Mouse (Mus musculus) ZHBTc4 (cell line): ENCODE data around the gene Nrxn3.
A peak's percentile ranks its signal among the peaks of the same experiment; 100 is the strongest.

Experiments used
- DNase-seq: peaks from one replicate; pipeline ENCODE4 v3.0.0-alpha.2; 2011; ENCODE audit warnings: low read depth, low spot score

Gene Nrxn3

DNA sequence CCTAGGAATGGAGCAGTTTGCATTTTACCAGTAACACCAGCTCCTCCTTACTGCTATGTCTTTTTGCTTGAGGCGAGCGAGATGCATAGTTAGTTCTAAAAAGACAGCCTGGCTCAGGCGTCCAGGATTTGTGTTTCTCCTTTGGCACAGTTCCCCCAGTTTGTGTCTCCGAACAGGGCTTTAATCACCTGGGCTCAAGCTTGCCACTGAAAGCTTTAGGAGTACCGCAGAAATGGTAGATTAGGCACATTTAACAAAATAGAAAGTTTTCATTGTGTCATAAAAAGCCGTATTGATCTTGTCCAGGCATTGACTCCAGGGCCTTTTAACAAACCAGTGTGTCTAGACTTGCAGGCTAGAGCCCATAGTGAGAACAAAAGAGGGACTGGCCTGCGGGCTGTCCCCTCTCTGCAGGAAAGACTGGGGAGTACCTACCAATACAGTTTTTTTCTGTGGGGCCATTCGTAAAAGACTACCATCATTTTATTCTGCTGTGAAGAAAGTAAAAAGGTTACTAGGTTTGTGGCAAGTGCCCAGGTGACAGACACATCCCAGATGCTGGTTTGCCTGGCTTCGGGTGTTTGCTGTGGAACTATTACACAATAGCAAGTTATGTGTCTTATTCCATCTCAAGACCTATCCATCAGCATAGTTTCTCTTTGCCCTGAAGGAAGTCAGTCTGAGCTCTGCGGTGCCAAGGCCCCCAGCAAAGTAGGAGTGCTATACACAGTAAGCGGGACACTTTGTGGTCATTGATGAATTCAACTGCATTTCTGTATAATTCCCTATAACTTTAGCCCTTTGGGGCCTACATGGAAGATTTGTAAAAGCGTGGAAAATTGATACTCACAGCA, 451.9 kb downstream of the Nrxn3 start:
- no peak for DNase-seq

DNA sequence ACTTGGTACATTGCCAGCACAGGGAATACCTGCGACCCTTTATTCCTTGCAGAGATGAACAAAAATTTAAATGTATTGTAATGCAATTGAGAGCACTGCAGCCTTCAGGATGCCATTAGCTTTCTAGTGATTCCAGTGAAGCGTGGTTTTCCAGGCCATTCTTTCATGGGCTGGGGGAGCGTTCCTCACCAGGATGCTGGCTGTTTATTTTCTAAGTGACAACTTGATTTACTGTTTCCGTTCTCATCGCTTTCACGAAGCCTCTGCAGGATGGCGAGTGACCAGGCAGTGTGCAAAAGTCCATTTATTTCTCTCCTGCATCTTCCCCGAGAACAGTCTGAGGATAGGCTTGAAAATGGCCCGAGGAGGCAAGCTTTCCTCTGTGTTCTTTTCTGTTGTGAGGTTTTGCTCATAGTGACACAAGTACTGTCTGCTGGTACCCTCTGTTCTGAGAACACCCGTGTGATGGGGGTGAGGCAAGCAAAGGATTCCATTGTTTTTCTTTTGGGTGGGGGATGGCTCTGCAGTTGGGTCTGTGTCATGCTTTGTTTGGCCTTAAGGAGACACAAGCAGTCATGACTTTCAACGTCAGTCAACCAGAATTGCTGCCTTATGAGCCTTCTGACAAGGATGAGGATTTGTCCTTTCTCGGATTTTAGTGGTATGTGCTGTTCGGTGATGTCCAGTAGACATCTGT, 457.4 kb downstream of the Nrxn3 start:
- no peak for DNase-seq

DNA sequence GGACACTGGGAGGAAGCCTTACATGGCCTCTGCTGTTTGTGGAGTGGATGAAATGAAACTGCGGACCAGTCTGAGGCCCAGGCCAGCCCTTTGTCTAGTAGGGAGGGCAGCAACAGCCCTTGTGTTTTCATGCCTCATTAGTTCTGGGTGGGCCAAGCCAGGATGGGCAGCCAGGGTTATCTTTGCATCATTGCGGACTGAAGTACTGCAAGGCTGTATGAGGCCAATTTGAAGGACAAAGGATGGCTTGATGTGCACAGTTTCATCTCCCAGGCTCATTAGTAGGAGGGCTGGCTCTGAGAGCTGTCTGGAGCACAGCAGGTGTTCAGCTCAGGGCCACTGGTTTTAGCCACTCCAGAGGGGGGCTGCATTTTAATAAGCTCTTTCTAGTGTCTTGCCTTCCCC, 458.5 kb downstream of the Nrxn3 start:
- peak; percentile 71 for DNase-seq

DNA sequence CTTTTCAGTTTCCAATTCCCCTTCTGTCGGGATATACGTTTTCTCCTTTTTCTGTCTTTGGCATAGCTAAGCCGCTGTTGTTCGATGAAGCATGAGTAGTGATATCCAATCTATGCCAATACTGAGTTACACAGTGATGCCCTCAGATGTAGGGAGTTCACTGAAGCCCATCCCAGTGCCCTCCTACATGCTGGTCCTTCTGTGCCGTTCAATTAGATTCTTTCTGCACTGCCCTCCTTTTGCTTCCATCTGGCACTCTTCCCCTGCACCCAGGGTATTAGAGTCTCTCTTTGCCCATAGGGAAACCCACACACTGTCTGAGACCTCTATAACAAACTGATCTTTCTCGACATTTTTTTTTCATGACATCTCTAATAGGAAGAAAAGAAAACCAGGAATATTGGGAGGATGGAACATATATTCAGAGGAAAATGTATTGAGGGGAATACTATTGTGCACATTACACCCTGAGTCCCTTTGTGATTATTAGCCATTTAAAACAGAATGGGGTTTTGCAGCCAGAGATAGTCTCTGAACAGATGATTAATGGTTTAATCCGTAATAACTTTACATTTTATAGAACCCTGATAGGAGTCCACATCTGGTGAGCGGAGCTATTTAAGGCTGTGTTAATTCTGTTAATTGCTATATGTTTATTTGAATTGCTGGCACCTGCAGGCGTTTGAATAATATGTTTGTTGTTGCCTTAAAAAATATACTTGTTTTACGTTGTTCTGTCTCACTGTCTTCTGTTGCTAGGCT, 476.3 kb downstream of the Nrxn3 start:
- no peak for DNase-seq

DNA sequence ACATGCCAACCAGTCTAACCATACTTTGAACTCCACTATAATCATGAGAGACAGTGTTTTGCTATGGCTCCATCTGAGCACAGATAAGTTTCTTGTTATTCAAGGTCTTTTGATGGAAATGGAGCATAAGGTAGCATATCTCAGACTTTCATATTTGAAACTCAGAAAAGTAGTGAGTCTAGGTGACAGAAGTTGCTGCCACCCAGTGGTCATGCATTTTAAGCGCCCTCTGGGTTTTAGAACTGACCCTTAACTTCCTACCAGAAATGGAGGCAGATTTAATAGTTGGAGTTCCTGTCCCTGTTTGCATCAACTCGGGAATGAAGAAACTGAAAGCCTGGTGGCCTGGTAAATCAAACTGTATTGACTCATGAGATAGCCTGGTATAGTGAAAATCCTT, 488.9 kb downstream of the Nrxn3 start:
- no peak for DNase-seq

DNA sequence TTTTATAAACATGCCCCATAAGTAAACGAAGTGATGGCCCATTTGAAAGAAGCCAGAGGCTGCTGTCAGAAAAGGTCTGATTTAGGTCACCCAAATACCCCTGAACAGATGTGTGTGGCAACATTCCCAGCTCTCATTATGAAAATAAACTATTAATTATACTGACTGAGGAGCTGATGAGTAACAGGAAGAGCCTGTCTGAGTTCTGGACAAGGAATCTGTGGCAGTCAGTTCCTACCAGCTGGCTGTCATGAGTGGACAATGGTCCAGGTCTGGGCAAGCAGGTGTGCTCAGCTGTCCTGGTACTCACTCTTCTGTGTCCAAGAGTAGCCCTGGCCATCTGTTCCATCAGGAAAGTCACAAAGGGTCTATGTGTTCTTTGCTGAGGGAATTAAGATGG, 517.1 kb downstream of the Nrxn3 start:
- DNase-seq: no peak

DNA sequence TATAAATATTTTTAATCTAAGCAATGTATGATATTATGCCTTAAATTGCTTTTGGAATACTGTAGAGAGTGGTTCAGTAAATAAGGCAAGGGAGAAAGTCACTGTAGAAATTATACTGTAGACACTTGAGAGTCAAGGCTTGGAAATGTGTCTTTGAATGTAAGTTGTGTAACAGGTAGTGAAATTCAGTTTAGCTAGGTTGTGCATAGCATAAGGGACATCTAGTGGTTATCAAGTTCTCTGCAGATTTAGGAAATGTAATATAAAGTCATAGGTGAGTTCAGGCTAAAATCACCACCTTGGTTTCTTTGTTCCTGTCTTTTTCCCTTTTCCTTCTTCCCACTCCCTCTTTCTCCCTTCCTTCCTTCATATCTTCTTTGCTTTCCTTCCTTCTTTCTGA, 518.9 kb downstream of the Nrxn3 start:
- DNase-seq: no peak

DNA sequence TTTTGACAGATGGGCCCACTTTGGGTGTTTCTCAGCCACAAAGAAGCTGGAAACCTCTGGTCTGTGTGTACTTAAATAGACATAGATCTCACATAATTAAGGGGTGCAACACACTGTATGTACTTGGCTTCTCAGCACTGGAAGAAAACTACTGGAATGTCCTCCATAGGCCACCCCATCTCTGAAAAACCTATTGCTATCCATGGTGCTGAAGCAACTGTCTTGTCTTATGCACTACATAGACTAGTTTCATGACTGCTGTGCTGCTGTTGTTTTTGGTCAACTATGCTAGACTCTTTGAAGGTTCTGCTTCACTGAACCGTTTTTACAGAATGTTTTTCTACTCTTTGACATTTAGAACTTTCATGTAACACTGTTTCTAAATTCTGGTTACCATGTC, 519.8 kb downstream of the Nrxn3 start:
- peak; percentile 31 for DNase-seq

DNA sequence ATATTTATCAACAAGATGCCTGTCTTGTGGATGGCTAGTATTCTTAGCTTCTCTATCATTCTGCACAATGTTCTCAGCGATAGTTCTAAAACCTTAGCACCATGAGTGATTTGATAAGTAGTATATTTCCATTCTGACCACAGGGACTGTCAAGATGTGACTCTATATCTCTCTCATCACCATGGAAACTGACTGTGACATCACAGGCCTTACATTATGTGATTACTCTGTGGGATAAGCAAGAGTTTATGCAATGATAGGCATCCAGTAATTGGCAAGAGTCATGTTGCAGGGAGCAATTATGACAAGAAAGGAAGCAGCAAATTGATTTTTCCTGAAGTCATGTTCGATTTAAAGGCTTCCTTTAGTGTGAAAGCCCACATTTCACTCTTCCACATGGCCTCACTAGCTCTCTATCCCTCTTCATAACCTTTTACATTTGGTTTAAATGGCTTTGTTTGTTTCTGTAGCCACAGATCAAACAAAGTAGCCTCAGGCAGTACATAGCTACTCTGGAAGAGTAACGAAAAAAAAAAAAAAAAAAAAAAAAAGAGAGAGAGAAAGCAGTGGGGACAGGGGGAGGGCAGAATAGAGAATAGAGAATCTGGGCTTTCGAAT, 532.7 kb downstream of the Nrxn3 start:
- no peak for DNase-seq

DNA sequence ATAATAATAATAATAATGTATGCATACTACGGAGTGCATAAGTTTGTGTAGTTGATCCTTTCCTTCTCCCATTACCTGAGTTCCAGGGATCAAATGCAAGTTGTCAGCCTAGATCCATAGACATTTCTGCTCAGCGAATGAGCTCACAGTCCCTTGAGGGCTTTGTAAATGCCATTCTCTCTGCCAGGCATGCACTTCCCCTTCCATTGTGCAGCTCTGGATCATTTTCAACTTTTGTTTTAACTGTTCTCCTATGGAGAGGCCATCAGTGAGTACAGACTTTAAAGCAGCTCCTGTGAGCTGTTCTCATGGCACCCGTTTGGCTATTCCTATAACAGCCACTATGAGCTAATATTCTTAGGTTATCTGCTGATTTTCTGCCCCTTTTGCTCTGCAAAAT, 536.2 kb downstream of the Nrxn3 start:
- DNase-seq: no peak

DNA sequence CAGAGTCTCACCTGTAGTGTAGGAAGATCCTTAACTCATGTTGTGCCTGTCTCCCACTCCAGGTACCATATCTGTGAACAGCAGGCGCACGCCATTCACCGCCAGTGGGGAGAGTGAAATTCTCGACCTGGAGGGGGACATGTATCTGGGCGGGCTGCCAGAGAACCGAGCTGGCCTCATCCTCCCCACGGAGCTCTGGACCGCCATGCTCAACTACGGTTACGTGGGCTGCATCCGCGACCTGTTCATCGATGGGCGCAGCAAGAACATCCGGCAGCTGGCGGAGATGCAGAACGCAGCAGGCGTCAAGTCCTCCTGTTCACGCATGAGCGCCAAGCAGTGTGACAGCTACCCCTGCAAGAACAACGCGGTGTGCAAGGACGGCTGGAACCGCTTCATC, 537.4 kb downstream of the Nrxn3 start:
- peak; percentile 33 for DNase-seq

DNA sequence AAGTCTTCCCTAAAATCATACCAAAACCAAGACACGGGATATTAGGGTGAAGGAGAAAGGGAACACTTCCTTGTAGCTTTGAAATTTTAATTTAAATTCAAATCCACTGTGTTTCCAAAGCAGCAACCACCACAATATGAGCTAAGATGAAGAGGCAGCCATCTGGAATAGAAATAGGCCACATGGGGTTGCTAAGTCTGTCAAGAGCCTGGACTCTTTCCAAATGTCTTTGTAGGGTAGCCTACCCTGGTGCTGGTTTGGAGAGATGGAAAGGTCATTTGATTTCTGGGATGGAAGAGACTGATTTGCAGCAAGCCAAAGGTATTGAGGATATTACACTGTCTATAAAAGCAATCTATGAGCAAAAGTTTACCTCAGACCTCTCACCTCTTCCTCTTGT, 539.6 kb downstream of the Nrxn3 start:
- DNase-seq: no peak

DNA sequence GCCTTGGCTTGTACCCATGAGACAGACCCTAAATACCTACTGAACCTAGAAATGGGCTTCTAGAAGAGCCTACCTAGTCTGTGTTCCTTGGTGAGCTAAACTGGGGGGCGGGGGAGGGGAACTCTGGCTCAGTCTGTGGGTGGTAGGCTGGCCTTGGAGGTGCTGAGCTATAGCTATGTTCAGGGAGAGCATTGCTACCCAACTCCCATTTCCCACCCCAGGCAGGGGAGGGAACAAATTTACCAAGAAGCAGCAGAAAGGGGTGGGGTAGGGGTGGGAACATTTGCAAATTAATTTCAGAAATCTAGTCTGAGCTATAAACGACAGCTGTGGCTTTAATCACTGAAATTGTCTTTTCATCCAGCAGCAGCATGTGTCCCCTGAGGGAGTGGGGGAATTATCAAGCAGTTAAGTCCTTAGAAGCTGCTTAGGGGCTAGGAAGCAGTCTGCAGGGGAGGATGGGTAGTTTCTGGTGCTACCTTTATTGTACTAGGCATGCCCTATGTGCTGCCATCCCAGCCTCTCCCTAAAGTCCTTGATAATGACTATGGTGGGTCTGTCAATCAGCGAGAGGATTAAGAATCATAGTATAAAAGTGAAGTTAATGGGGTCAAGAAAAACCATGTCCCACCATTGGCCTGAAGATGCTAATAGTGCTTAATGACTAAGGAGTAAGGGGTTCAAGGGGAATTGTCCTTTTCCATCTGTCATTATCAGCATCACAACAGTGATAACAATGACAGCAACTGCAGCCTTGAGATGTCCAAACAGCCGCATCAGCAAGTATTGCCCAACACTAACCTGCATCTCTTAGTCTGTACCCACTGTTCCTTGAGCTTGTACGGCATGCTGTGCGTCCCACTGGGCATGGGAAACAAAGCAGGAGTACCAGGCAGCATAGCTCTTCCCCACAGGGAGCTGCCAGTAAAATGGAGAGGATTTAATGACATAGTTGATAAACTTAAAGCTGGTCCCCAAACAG, 560.0 kb downstream of the Nrxn3 start:
- no peak for DNase-seq

DNA sequence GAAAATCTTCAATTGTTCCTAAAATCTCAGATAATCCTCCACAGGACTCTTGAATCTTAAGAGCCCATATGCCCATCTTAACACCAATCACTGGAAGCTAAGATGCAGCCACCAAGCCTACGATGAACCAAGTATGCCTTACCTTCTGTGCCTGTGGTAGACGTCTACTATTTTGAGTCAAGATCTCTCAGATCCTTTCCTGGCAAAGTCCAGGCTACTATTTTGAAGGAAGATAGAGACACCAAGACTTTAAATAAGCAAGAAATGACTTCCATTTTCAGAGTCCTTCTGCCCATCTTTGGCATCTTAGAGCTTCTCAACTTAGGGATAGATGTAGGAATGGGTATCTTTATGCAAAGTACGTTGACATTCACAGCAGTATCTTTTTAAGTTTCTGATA, 561.7 kb downstream of the Nrxn3 start:
- no peak for DNase-seq

DNA sequence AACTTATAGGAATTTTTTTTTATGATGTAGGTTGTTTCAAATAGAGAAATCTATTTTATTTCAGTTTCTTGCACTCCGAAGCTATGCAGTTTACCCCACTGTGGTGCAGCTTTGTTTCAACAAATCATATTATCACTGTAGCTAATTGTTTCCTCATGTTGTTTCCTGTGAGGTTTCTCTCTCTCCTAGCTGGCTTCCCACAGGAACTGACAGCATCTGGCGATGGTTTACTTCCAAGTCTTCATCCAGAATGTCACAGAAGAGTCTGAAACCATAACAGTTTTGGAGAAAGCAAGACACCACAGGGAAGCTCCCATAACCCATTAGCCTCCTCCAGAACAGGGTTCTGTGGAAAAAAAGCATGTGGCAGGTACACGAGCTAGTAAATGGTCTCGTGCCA, 564.4 kb downstream of the Nrxn3 start:
- no peak for DNase-seq

DNA sequence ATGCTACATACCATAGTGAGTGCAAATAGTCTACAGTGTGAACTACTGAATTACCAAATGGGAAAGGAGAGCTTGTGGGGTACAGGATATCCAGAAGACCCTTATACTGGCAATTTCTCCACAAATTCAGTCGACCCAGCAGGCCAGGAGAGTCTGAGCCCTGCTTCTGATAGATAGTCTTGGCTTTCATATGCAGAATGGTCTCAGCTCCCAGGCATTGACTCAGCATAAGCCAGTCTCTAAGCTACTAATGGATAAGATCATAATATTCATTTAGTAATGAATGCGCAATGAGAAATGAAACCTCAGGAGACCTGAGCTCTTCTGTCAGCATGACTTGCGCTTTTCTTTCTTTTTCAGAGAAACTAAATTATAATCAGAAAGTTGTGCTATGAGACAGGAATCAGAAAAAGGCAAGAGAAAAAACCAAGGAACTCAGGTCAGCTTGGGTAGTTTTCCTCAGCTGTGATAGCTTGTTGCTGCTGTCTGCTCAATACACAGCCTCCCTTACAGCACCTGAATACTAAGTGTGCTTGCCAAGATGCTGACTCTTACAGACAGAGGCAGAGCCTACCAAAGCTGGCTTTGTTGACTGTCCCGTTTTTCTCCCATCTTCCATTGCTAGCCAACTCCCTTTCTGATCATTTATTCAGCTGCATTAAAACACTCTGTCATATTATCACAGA, 567.1 kb downstream of the Nrxn3 start:
- no peak for DNase-seq

DNA sequence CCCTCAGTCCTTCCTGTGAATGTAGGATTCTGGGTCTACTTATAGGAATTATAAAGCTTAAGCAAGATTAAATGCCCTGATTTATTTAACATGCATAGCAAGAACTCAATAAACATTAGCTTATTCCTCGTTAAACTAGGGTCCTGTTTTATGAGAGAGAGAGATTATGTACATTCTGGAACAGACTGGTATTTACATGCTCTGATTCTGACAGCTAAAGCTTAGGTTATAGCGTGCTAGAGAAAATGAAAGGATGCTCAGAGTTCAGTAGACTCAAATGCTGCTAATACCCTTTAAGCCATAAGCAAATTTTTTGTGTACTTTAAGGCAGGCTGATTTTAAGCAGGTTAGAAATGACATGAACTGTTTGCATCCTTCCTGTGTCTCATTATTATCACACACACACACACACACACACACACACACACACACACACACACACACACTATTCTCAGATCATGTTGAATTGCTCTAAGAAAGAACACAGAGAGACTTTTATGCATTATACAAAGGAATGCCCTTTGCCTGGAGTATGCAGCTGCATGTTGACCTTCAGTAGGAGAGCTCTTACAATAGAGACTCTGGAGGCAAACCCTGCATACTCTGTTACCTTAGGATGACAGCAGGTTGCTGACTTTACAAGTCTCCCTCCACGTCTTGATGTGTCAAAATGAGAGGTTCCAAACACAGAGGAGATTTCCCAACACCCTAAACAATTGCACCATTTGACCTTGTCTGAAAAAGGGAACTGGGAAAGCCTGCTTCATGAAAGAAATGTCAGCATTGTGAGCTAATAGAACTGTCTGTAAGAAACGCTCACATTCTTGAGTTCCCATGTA, 568.3 kb downstream of the Nrxn3 start:
- peak; percentile 3 for DNase-seq

DNA sequence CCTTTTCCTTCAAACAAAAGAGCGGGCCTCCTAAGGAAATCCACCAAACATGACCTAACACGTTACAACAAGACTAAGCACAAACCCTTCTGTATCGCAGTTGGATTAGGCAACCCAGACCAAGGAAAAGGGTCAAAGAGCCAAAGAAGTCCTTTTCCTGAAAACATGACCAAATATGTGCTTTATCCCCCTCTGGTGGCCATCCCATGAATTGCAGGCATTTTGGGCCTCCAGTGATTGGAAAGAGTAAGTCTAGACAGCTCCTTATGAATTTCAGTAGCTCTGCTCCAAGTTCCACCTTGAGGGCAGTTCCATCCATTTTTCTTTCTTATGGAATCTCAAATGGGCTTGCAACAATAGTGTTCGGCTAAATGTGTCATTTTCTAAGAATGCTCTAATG, 579.3 kb downstream of the Nrxn3 start:
- peak; percentile 77 for DNase-seq

DNA sequence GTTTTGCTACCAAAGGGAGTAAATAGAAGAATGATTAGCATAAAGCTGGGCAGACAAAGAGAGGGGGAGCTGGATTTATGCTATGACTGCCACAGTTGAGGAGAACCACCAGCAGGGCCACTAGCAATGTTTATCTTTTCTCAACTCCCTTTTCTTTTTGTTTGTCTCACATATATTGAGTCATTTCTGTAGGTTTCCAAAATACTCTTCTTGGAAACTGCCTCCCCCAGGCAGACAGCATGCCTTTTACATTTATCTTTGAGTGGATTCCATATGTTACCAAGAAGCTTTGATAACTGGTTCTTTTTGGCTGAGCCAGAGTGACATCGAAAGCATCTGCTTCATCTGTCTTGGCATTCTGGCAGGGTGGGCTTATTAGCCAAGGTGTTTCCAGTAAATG, 587.5 kb downstream of the Nrxn3 start:
- DNase-seq: no peak
